Mouse (Mus musculus) myocyte (in vitro differentiated cells): ENCODE results near the gene Disc1. TPM values are rescaled to one million over a fixed set of nuclear protein-coding genes. Genes with fewer than 3 reads are reported as not detected.

Source experiments
- H3K27me3 ChIP-seq: one replicate; pipeline ENCODE4 v1.6.1; 2011; ENCODE audit not compliant: control insufficient read depth, insufficient read depth, insufficient read length
- H3K36me3 ChIP-seq: one replicate; pipeline ENCODE4 v1.6.1; 2011; ENCODE audit not compliant: control insufficient read depth, insufficient read depth
- H3K4me2 ChIP-seq: one replicate; pipeline ENCODE4 v1.6.1; 2011; ENCODE audit warnings: low read depth, control low read depth
- H3K4me3 ChIP-seq: one replicate; pipeline ENCODE4 v1.5.1; 2011; ENCODE audit warnings: mild to moderate bottlenecking, control low read depth, moderate library complexity
- H3K79me2 ChIP-seq: one replicate; pipeline ENCODE4 v1.6.1; 2011; ENCODE audit not compliant: control insufficient read depth, insufficient read depth
- H3ac ChIP-seq: one replicate; pipeline ENCODE4 v1.6.1; 2011; ENCODE audit not compliant: control insufficient read depth, insufficient read length
- CEBPB ChIP-seq: IDR thresholded peaks from 2 replicates; pipeline ENCODE4 v1.6.1; 2011; ENCODE audit warnings: mild to moderate bottlenecking, moderate library complexity; ENCODE audit not compliant: poor library complexity, insufficient read depth, severe bottlenecking
- E2F4 ChIP-seq: IDR thresholded peaks from one replicate; pipeline ENCODE4 v1.6.1; 2011; ENCODE audit warnings: mild to moderate bottlenecking, control low read depth, moderate library complexity; ENCODE audit not compliant: insufficient read depth
- MAX ChIP-seq: IDR thresholded peaks from one replicate; pipeline ENCODE4 v1.6.1; 2011; ENCODE audit warnings: low read depth, mild to moderate bottlenecking, control low read depth
- MYOD1 ChIP-seq, 3 experiments: IDR thresholded peaks; one replicate each; pipeline ENCODE4 v1.6.1; 2011; ENCODE audit warnings: control low read depth in 2 of 3, low read depth in 2 of 3, mild to moderate bottlenecking in 2 of 3, moderate library complexity in 1 of 3; ENCODE audit not compliant: insufficient read length in 2 of 3, control insufficient read depth in 1 of 3
- MYOG ChIP-seq, 3 experiments: IDR thresholded peaks; one replicate each; pipeline ENCODE4 v1.6.1; 2011; ENCODE audit warnings: control low read depth in 2 of 3, low read depth in 2 of 3, mild to moderate bottlenecking in 2 of 3; ENCODE audit not compliant: insufficient read length in 2 of 3, control insufficient read depth in 1 of 3, insufficient read depth in 1 of 3
- POLR2A ChIP-seq: IDR thresholded peaks from one replicate; pipeline ENCODE4 v1.6.1; 2011; ENCODE audit warnings: low read depth, mild to moderate bottlenecking, control low read depth, moderate library complexity; ENCODE audit not compliant: insufficient read length
- POLR2AphosphoS2 ChIP-seq: IDR thresholded peaks from one replicate; pipeline ENCODE4 v1.6.1; 2011; ENCODE audit warnings: low read depth, control low read depth; ENCODE audit not compliant: insufficient read length
- REST ChIP-seq: IDR thresholded peaks from one replicate; pipeline ENCODE4 v1.6.1; 2011; ENCODE audit warnings: mild to moderate bottlenecking, control low read depth, moderate library complexity; ENCODE audit not compliant: insufficient read depth, insufficient read length
- SRF ChIP-seq: IDR thresholded peaks from one replicate; pipeline ENCODE4 v1.6.1; 2011; ENCODE audit warnings: low read depth; ENCODE audit not compliant: control insufficient read depth, insufficient read length
- TCF12 ChIP-seq: IDR thresholded peaks from one replicate; pipeline ENCODE4 v1.6.1; 2011; ENCODE audit warnings: mild to moderate bottlenecking, control low read depth; ENCODE audit not compliant: poor library complexity, insufficient read depth, severe bottlenecking
- TCF3 ChIP-seq: IDR thresholded peaks from one replicate; pipeline ENCODE4 v1.6.1; 2011; ENCODE audit warnings: low read depth, control low read depth; ENCODE audit not compliant: insufficient read length
- USF1 ChIP-seq: IDR thresholded peaks from one replicate; pipeline ENCODE4 v1.6.1; 2011; ENCODE audit warnings: low read depth, mild to moderate bottlenecking, control low read depth, moderate library complexity
- polyA plus RNA-seq: library from polyadenylated mRNA; unstranded; fragments of >200 nt; fragmentation: generic; extraction: Trizol; gene quantifications from one replicate; pipeline ENCODE4 v1.2.1, GENCODE M21; 2012; ENCODE audit warnings: missing spikeins

The Disc1 gene
- polyA plus RNA-seq, 1 experiment = 0.06 TPM

DNA sequence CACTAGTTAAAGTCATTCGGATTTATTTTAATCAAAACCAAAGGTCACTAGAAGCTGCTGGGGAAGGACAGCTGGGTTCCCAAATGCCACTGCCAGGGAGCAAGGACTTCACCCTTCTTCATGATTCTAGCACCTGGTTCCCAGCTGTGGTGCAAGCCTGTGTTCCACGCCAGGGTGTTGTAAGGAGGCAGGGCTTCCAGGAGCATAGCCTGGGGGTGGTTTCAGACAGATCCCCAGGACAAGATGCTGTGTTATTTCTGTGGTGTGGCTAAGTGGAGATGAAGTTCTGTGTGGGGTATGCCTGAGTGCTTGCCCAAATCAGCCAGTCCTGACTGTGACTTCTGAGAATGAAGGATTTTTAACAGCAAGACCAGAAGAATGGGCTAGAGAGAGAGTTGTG lies 12.5 kb upstream of the Disc1 start:
- TF ChIP-seq MYOG (IDR thresholded peaks at IDR 0.05; ENCODE audit: control insufficient read depth in 1 of 3, insufficient read depth in 1 of 3, insufficient read length in 2 of 3, low read depth in 2 of 3) (peak in 1 of 3 experiments; percentile 6), MYOD1 (IDR thresholded peaks at IDR 0.05; ENCODE audit: control insufficient read depth in 1 of 3, insufficient read length in 2 of 3, low read depth in 2 of 3) (peak in 1 of 3 experiments; percentile 9), USF1 (no peak), POLR2A (no peak), TCF3 (no peak), MAX (no peak), SRF (no peak), TCF12 (no peak), REST (no peak), POLR2AphosphoS2 (no peak)
- no peaks in the 10 kb centered on the region for H3K27me3 ChIP-seq
- peaks cover 8% of the 10 kb centered on the region for H3K36me3 ChIP-seq
- no peak overlapping the region for H3ac ChIP-seq
- no peaks in the 10 kb centered on the region for H3K79me2 ChIP-seq
- no peak overlapping the region for H3K4me2 ChIP-seq
- H3K4me3 ChIP-seq = no peak overlapping the region

GRCm38 (mm10) chr8:125043394-125043793 lies 10.6 kb upstream of the Disc1 start:
- H3K36me3 ChIP-seq = peaks cover 4% of the 10 kb centered on the region
- H3K4me2 ChIP-seq = no peak overlapping the region
- TF ChIP-seq TCF12 (no peak), MAX (no peak), POLR2AphosphoS2 (no peak), TCF3 (no peak), USF1 (no peak)
- no peaks in the 10 kb centered on the region for H3K79me2 ChIP-seq
- no peak overlapping the region for H3K4me3 ChIP-seq
- H3K27me3 ChIP-seq = no peaks in the 10 kb centered on the region
- no peak overlapping the region for H3ac ChIP-seq

- H3K4me3 ChIP-seq = no peak overlapping the region
- H3K36me3 ChIP-seq = no peaks in the 10 kb centered on the region
- no peaks in the 10 kb centered on the region for H3K27me3 ChIP-seq
- H3K79me2 ChIP-seq = no peaks in the 10 kb centered on the region
- no peak overlapping the region for H3ac ChIP-seq
- TF ChIP-seq TCF12 (no peak), REST (no peak), CEBPB (no peak), USF1 (no peak), SRF (no peak), MYOD1 (IDR thresholded peaks at IDR 0.05; ENCODE audit: control insufficient read depth in 1 of 3, insufficient read length in 2 of 3, low read depth in 2 of 3) (no peak)
- H3K4me2 ChIP-seq = no peak overlapping the region
These were observed 10.1 kb upstream of the Disc1 start for GRCm38 (mm10) chr8:125043935-125044334.

DNA sequence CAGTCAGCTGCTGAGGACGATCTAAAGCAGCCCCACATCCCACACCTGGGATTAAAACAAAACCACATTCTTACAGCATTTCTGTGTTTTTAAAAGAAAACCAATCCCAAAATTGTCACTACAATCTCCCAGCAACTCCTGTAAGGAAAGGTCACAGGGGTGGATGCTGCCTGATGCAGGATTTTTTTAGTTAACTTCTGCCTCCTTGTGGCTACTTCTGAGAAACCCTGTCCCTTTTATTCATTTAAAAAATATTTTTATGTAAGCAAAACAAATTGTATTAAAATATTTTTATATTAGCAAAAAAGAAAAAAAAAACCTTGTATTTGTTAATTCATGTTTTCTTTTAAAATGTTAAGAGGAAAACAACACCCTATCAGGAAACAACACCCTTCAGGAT lies 8.2 kb upstream of the Disc1 start:
- TF ChIP-seq MYOD1 (IDR thresholded peaks at IDR 0.05; ENCODE audit: control insufficient read depth in 1 of 3, insufficient read length in 2 of 3, low read depth in 2 of 3) = no peak
- H3K4me3 ChIP-seq = no peak overlapping the region
- H3K4me2 ChIP-seq = no peak overlapping the region
- H3K27me3 ChIP-seq = peaks cover 14% of the 10 kb centered on the region
- no peaks in the 10 kb centered on the region for H3K79me2 ChIP-seq
- no peak overlapping the region for H3ac ChIP-seq
- no peaks in the 10 kb centered on the region for H3K36me3 ChIP-seq

DNA sequence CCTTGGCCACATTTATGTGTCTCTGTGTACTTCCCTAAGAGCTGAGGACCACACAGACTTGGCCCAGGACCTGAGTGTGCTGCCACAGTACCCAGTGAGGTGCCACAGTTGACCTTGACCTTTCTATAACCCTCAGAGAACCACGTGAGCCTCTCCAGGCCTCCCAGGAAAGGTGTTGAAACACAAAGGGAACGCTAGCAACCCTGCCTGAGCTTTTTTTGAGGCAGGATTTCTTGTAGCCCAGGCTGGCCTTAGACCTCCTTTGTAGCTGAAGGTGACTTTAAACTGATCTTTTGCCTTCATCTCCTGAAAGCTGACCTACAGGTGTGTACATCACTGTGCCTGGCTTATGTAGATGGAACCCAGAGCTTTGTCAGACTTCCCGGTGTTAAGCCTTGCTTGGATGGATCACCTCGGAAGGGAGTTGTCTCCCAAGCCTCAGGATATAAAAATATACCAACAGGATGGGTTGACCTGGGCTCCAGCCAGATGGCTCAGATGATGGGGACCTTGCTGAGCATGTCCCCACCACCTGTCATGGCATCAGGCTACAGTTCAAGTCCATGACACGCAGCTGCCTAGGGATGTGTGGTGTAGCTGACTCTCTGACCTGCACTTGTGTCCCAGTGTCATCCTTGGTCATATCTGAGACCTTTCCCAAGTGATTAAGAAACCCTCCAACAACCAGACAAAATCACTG lies 4.8 kb upstream of the Disc1 start:
- no peak for TF ChIP-seq CEBPB
- peak in 1 of 3 experiments; percentile 80 for TF ChIP-seq MYOD1 (IDR thresholded peaks at IDR 0.05; ENCODE audit: control insufficient read depth in 1 of 3, insufficient read length in 2 of 3, low read depth in 2 of 3)
- no peaks in the 10 kb centered on the region for H3K36me3 ChIP-seq
- H3K4me2 ChIP-seq = no peak overlapping the region
- H3K79me2 ChIP-seq = no peaks in the 10 kb centered on the region
- H3ac ChIP-seq = no peak overlapping the region
- no peak overlapping the region for H3K4me3 ChIP-seq
- H3K27me3 ChIP-seq = peaks cover 41% of the 10 kb centered on the region

GRCm38 (mm10) chr8:125049826-125050225 lies 4.2 kb upstream of the Disc1 start:
- Histone ChIP-seq H3ac (no peak overlapping the region), H3K36me3 (no peaks in the 10 kb centered on the region), H3K27me3 (peaks cover 48% of the 10 kb centered on the region), H3K4me2 (no peak overlapping the region), H3K79me2 (no peaks in the 10 kb centered on the region), H3K4me3 (no peak overlapping the region)
- TF ChIP-seq MYOD1 (IDR thresholded peaks at IDR 0.05; ENCODE audit: control insufficient read depth in 1 of 3, insufficient read length in 2 of 3, low read depth in 2 of 3) = no peak
- no peak for TF ChIP-seq POLR2A
- TF ChIP-seq CEBPB = no peak
- TF ChIP-seq MAX = no peak
- no peak for TF ChIP-seq REST
- no peak for TF ChIP-seq SRF
- TF ChIP-seq MYOG (IDR thresholded peaks at IDR 0.05; ENCODE audit: control insufficient read depth in 1 of 3, insufficient read depth in 1 of 3, insufficient read length in 2 of 3, low read depth in 2 of 3) = no peak
- TF ChIP-seq E2F4 = no peak
- no peak for TF ChIP-seq TCF12
- TF ChIP-seq TCF3 = no peak
- no peak for TF ChIP-seq POLR2AphosphoS2
- TF ChIP-seq USF1 = no peak
